Mouse (Mus musculus): Measurements from ENCODE around the gene Shd.

- no peak for TF ChIP-seq POLR2A (IDR thresholded peaks at IDR 0.05; ENCODE audit: control insufficient read depth, low read depth, low read length)
- TF ChIP-seq CTCF (IDR thresholded peaks at IDR 0.05; ENCODE audit: control insufficient read depth, insufficient read depth, insufficient replicate concordance, low read depth, low read length), result no peak
Measured at GRCm38 (mm10) chr17:56017848-56018247, 47.6 kb downstream of the Shd start.

Measured in testis, adult 2 months (tissue).